In the genomic region with DNA sequence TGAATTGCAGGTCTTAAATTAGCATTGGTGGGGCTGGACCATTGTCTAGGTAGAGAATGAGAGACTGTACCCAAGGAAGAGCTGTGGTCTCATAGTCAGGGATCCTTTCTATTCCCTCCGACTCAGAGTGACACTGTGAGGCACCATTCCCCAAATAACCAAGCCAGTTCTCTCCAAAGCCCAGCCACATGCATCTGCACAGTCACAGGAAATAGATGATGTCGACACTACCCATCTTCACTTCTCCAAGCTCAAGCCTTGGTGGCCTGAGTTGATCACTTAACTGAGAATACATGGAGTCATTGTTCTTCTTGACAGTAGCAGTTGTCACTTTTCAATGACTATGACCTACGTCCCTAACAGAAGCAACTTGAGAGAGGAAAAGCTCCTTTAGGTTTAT, we compare ENCODE assay signal across 31 mouse cellular contexts.
DNase-seq lines count a peak whose midpoint lies in the region; ATAC-seq lines count a peak whose summit lies in the region.
"Had no signal": no experiment of that assay in that cellular context is flagged by ENCODE, and none has a peak within 500 bp of the region (broad histone marks: within the 10 kb centered on the region; RNA-seq: fewer than 3 reads in every experiment).

No protein-coding gene starts in this region.

- H3K27ac ChIP-seq in intestine, embryonic 16.5 days (ENCODE audit: low read length) = no peak overlapping the region
- no peak overlapping the region for H3K27ac ChIP-seq in intestine, embryonic 15.5 days
- H3K27ac ChIP-seq in brown adipose tissue, adult 24 weeks (replicated peaks; ENCODE audit: low read depth, low read length) = peak overlapping the region; percentile 17; the same call in 1 of the 2 replicates
- H3K27ac ChIP-seq: embryonic facial prominence, embryonic 13.5 days; forebrain, embryonic 12.5 days; heart, adult 2 months; hindbrain, embryonic 14.5 days; left cerebral cortex, adult 2 months; limb, embryonic 10.5 days; midbrain, embryonic 10.5 days; stomach, embryonic 15.5 days had no signal

- no peaks in the 10 kb centered on the region for H3K4me1 ChIP-seq in intestine, embryonic 16.5 days (ENCODE audit: control insufficient read depth, insufficient read depth, low read length)
- H3K4me1 ChIP-seq in intestine, embryonic 15.5 days (replicated peaks) = no peaks in the 10 kb centered on the region
- H3K4me1 ChIP-seq in brown adipose tissue, adult 24 weeks (ENCODE audit: control insufficient read depth, insufficient read depth, insufficient read length, low read length) = peaks cover 14% of the 10 kb centered on the region
- H3K4me1 ChIP-seq: embryonic facial prominence, embryonic 13.5 days; forebrain, embryonic 12.5 days; limb, embryonic 10.5 days; stomach, embryonic 15.5 days had no signal

- no peak overlapping the region for H3K4me2 ChIP-seq in intestine, embryonic 16.5 days (ENCODE audit: low read depth, low read length)
- H3K4me2 ChIP-seq in intestine, embryonic 15.5 days (replicated peaks) = no peak overlapping the region
- H3K4me2 ChIP-seq: embryonic facial prominence, embryonic 13.5 days; forebrain, embryonic 12.5 days; hindbrain, embryonic 14.5 days; stomach, embryonic 15.5 days had no signal

- intact Hi-C loops in heart, postnatal 36 days (cut with DNase I) = no loop called here
- intact Hi-C loops in left cerebral cortex, postnatal 36 days (cut with DNase I) = no loop called here

- no peaks in the 10 kb centered on the region for H3K36me3 ChIP-seq in intestine, embryonic 16.5 days (ENCODE audit: control insufficient read depth, insufficient read depth, low read length)
- H3K36me3 ChIP-seq in intestine, embryonic 15.5 days = no peaks in the 10 kb centered on the region
- H3K36me3 ChIP-seq: embryonic facial prominence, embryonic 13.5 days; G1E; limb, embryonic 10.5 days; midbrain, embryonic 10.5 days; stomach, embryonic 15.5 days had no signal

- 83% methylated on average over 3 of the region's 3 CpGs for WGBS in intestine, embryonic 16.5 days
- 88% methylated on average over 3 of the region's 3 CpGs for WGBS in intestine, embryonic 15.5 days

- peak; percentile 49 for DNase-seq in 416B (ENCODE audit: low read depth)
- DNase-seq in heart, adult 11 months = no peak
- no peak for DNase-seq in heart, postnatal 36 days
- DNase-seq in left cerebral cortex, postnatal 36 days (ENCODE audit: low spot score in 2 of 2) = no peak
- DNase-seq: cerebellum, adult 2 months; cerebellum, postnatal 25 days; embryo, embryonic 11 days; gastrocnemius, postnatal 14 days; heart, adult 2 months; kidney, postnatal 25 days; lung, adult 2 months; lung, postnatal 14 days; retina, postnatal 1 day; right cerebral cortex, postnatal 25 days; thymus, postnatal 25 days had no signal

- no peak overlapping the region for H3K4me3 ChIP-seq in intestine, embryonic 16.5 days (ENCODE audit: low read length)
- no peak overlapping the region for H3K4me3 ChIP-seq in intestine, embryonic 15.5 days (replicated peaks)
- H3K4me3 ChIP-seq in brown adipose tissue, adult 24 weeks (ENCODE audit: insufficient read depth, low read depth, low read length) = no peak overlapping the region
- H3K4me3 ChIP-seq: embryonic facial prominence, embryonic 13.5 days; erythroblast, embryonic 14.5 days; forebrain, embryonic 12.5 days; heart, adult 2 months; left cerebral cortex, adult 2 months; limb, embryonic 10.5 days; midbrain, embryonic 10.5 days; stomach, embryonic 15.5 days had no signal

- H3K9ac ChIP-seq in intestine, embryonic 16.5 days (ENCODE audit: low read depth, low read length) = no peak overlapping the region
- no peak overlapping the region for H3K9ac ChIP-seq in intestine, embryonic 15.5 days
- H3K9ac ChIP-seq: embryonic facial prominence, embryonic 13.5 days; forebrain, embryonic 12.5 days; hindbrain, embryonic 14.5 days; stomach, embryonic 15.5 days had no signal

- H3K27me3 ChIP-seq in intestine, embryonic 16.5 days (replicated peaks; ENCODE audit: control insufficient read depth, insufficient read depth, low read length) = no peaks in the 10 kb centered on the region
- no peaks in the 10 kb centered on the region for H3K27me3 ChIP-seq in intestine, embryonic 15.5 days (replicated peaks)
- H3K27me3 ChIP-seq: CH12.LX; embryonic facial prominence, embryonic 13.5 days; forebrain, embryonic 12.5 days; Patski; stomach, embryonic 15.5 days had no signal

- H3K9me3 ChIP-seq in intestine, embryonic 16.5 days (ENCODE audit: control insufficient read depth, low read length) = no peaks in the 10 kb centered on the region
- no peaks in the 10 kb centered on the region for H3K9me3 ChIP-seq in intestine, embryonic 15.5 days
- H3K9me3 ChIP-seq: embryonic facial prominence, embryonic 13.5 days; forebrain, embryonic 12.5 days; limb, embryonic 10.5 days; midbrain, embryonic 10.5 days; stomach, embryonic 15.5 days had no signal

- 0 out of 2 replicates have a peak, but pooled peaks have one; percentile 7 for ATAC-seq in intestine, embryonic 16.5 days
- ATAC-seq in intestine, embryonic 15.5 days = no peak
- ATAC-seq in megakaryocyte progenitor cell, adult 5-6 weeks (replicated peaks; ENCODE audit: poor library complexity) = peak; percentile 70
- ATAC-seq: intestine, postnatal 0 days; Patski had no signal
